Mouse (Mus musculus) G1E (cell line): Measurements from ENCODE around the gene Lmf2.

Experiments
- CTCF ChIP-seq: IDR thresholded peaks from 2 replicates; pipeline ENCODE4 v1.5.1; 2012; ENCODE audit warnings: low read depth, low read length, inconsistent platforms, mixed read lengths
- GATA1 ChIP-seq: IDR thresholded peaks from 2 replicates; pipeline ENCODE4 v1.6.1; 2012; ENCODE audit warnings: borderline replicate concordance, low read length, inconsistent platforms, mixed read lengths
- POLR2AphosphoS5 ChIP-seq: IDR thresholded peaks from 2 replicates; pipeline ENCODE4 v1.6.1; 2012; ENCODE audit warnings: low read depth, low read length, inconsistent platforms; ENCODE audit not compliant: insufficient replicate concordance
- TAL1 ChIP-seq: conservative IDR thresholded peaks from 2 replicates; pipeline ENCODE4 v1.6.1; 2012; ENCODE audit warnings: low read depth, low read length, inconsistent platforms, mixed read lengths

DNA sequence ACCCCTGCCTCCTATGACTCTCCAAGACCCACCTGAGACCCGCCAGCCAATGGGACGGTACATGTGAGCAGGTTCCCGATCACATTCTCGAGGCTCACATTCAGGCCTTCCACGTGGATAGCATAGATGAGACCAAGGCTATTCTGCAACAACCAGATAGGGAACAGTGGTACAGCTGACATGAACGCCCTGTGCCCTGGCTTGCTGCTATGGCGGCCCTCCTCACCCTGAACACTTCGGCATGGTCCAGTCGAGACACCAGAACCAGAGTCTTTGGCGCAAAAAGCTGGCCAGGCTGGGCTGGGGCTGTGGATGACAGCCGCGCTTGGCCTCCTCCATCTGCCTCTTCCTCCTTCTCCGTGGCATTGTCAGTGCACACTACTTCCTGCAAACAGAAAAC lies 48.0 kb downstream of the Lmf2 start:
- TF ChIP-seq CTCF, result no peak
- no peak for TF ChIP-seq TAL1
- no peak for TF ChIP-seq GATA1
- no peak for TF ChIP-seq POLR2AphosphoS5
